In the genomic region with DNA sequence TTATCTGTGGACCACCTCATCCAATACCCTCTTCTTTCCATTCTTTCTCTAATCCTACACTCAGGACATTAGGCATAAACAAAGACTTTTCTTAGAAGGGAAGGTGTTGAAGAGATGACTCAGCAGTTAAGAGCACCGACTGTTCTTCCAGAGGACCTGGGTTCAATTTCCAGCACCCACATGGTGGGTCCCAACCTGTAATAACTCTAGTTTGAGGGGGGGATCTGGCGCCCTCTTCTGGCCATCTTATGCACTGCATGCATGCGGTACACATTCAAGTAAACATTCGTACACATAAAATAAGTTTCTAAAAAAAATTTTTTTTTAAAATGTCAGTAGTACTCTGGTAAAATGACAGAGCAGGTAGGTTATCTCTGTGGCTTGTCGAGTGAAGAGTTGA, we compare ENCODE assay signal across 14 mouse cellular contexts.
DNase-seq lines count a peak whose midpoint lies in the region; ATAC-seq lines count a peak whose summit lies in the region.
"Had no signal": no experiment of that assay in that cellular context is flagged by ENCODE, and none has a peak within 500 bp of the region (broad histone marks: within the 10 kb centered on the region; RNA-seq: fewer than 3 reads in every experiment).

No protein-coding gene starts in this region.

- ATAC-seq in limb, embryonic 11.5 days (ENCODE audit: insufficient number of reproducible peaks, low FRiP score, low TSS enrichment, low read depth) = no peak
- no peak for ATAC-seq in erythroid progenitor cell, adult 5-6 weeks (replicated peaks; ENCODE audit: low FRiP score, poor library complexity, severe bottlenecking)

- H3K27ac ChIP-seq in limb, embryonic 11.5 days (replicated peaks; ENCODE audit: low read depth, low read length) = no peak overlapping the region
- H3K27ac ChIP-seq in limb, embryonic 10.5 days = no peak overlapping the region

- WGBS in limb, embryonic 11.5 days = 87% methylated on average over 5 of the region's 5 CpGs
- WGBS in limb, embryonic 10.5 days = 80% methylated on average over 5 of the region's 5 CpGs

- no peaks in the 10 kb centered on the region for H3K9me3 ChIP-seq in limb, embryonic 11.5 days (ENCODE audit: control insufficient read depth, low read length)
- no peaks in the 10 kb centered on the region for H3K9me3 ChIP-seq in limb, embryonic 10.5 days (replicated peaks)
- H3K9me3 ChIP-seq: embryonic facial prominence, embryonic 15.5 days; limb, embryonic 12.5 days had no signal

- peaks cover 12% of the 10 kb centered on the region for H3K4me1 ChIP-seq in limb, embryonic 11.5 days (ENCODE audit: control insufficient read depth, insufficient read depth, low read length)
- H3K4me1 ChIP-seq in limb, embryonic 10.5 days = peaks cover 51% of the 10 kb centered on the region
- H3K4me1 ChIP-seq: megakaryocyte, embryonic 14.5 days had no signal

- H3K9ac ChIP-seq in limb, embryonic 11.5 days (ENCODE audit: low read length) = no peak overlapping the region
- H3K9ac ChIP-seq: embryonic facial prominence, embryonic 15.5 days; limb, embryonic 12.5 days had no signal

- H3K4me2 ChIP-seq in limb, embryonic 11.5 days (ENCODE audit: low read depth, severe bottlenecking) = no peak overlapping the region
- H3K4me2 ChIP-seq: embryonic facial prominence, embryonic 15.5 days; limb, embryonic 12.5 days had no signal

- peak; percentile 12 to 29 for DNase-seq in cerebellum, postnatal 25 days
- DNase-seq in cerebellum, postnatal 4 days (ENCODE audit: low spot score in 2 of 2) = no peak
- DNase-seq in limb, embryonic 11.5 days (ENCODE audit: low spot score) = peak; percentile 36
- DNase-seq in limb, embryonic 10.5 days (ENCODE audit: low spot score) = no peak
- peak; percentile 3 for DNase-seq in 416B (ENCODE audit: low read depth)
- DNase-seq in R1 (ENCODE audit: low read depth, low spot score) = peak; percentile 67
- no peak for DNase-seq in spleen, adult 12 weeks (ENCODE audit: low spot score)
- DNase-seq: adrenal gland, adult 8-10 months; cerebellum, adult 11-12 months; heart, postnatal 36 days had no signal

- no peaks in the 10 kb centered on the region for H3K27me3 ChIP-seq in limb, embryonic 11.5 days (ENCODE audit: control insufficient read depth, insufficient read depth, low read length)
- no peaks in the 10 kb centered on the region for H3K27me3 ChIP-seq in limb, embryonic 10.5 days (ENCODE audit: low read depth, poor library complexity, severe bottlenecking)
- H3K27me3 ChIP-seq: embryonic facial prominence, embryonic 15.5 days; limb, embryonic 12.5 days; megakaryocyte, embryonic 14.5 days had no signal

- no peaks in the 10 kb centered on the region for H3K36me3 ChIP-seq in limb, embryonic 11.5 days (ENCODE audit: control insufficient read depth, insufficient read depth, low read length)
- H3K36me3 ChIP-seq in limb, embryonic 10.5 days = no peaks in the 10 kb centered on the region
- H3K36me3 ChIP-seq: embryonic facial prominence, embryonic 15.5 days; limb, embryonic 12.5 days had no signal

- H3K4me3 ChIP-seq in limb, embryonic 11.5 days (ENCODE audit: low read depth, low read length) = no peak overlapping the region
- no peak overlapping the region for H3K4me3 ChIP-seq in limb, embryonic 10.5 days
- H3K4me3 ChIP-seq: embryonic facial prominence, embryonic 15.5 days; limb, embryonic 12.5 days; megakaryocyte, embryonic 14.5 days had no signal

Comparison
In these comparisons a context has a peak if more than half of its experiments do, and no peak if none do; other contexts are left out.
1. DNase-seq: peak in cerebellum, postnatal 25 days (2 of 2), limb, embryonic 11.5 days (single experiment), 416B (single experiment) and R1 (single experiment); none in cerebellum, postnatal 4 days (0 of 2), limb, embryonic 10.5 days (single experiment) and spleen, adult 12 weeks (single experiment).